Mouse (Mus musculus): ENCODE data around the gene Cfap300.

DNA sequence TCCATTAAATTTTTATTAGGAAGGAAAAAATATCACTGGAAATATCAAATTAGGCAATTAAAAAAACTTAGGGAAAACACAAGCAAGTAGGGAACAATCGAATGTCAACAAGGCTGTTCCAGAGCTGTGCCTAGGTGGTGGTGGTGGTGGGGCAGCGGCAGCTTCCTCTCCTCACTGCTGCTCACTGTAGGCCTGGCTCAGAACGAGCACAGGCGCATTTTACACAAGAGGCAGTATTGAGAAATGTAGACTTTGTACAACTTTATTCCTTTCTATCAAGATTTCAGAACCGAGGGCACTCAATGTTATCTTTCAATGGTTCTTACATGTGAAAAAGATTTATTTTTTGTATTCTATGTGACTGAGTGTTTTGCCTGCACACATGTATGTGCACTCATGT lies 36.3 kb upstream of the Cfap300 start:
- TF ChIP-seq POLR2A (IDR thresholded peaks at IDR 0.05; ENCODE audit: insufficient read depth, low read depth, low read length): no peak
- TF ChIP-seq CTCF (IDR thresholded peaks at IDR 0.05): no peak
- TF ChIP-seq EP300 (IDR thresholded peaks at IDR 0.05; ENCODE audit: insufficient read depth, low read depth, low read length): no peak
